12 mouse cellular contexts compared by ENCODE assay signal in the genomic region with DNA sequence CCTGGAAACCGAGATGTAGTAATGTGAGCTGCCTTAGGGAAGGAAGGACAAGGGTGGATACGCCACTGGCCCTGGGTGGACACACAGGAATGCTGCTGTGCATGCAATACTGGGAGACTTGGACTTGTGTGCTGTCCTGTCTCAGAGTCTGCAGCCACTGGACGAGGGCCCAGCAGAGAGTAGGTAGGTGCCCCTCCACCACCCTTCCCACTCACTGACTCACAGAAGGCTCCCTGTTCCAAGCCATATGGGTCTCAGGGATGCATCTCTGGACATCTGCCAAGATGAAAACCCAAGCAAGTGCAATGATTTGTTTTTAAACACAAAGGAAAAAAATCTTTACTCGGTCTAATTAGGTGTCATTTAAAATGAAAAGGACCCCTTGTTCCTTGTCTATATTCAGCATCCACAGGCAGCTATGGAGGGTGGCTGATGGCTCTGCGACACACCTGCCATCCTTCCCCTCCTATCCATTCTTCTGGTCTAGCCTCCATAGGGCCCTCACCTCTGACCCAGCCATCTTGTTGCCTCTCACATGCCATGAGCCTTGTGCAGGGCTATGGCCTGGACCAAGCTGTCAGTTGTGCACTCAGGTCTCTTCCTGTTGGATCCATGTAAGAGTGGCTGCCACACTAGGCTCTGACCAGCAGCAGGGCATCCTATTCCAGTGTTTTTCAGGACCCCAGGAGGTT. TPM values are rescaled to one million over a fixed set of nuclear protein-coding genes. Genes with fewer than 3 reads are reported as not detected.
DNase-seq lines count a peak whose midpoint lies in the region; ATAC-seq and TF ChIP-seq lines count a peak whose summit lies in the region.
"Had no signal": no experiment of that assay in that cellular context is flagged by ENCODE, and none has a peak within 500 bp of the region (broad histone marks: within the 10 kb centered on the region; RNA-seq: fewer than 3 reads in every experiment).

No protein-coding gene starts in this region.

- no peak for ATAC-seq in liver, embryonic 11.5 days (replicated peaks; ENCODE audit: low FRiP score)
- ATAC-seq: activated CD4-positive, CD25-positive, alpha-beta regulatory T cell, adult 4 months; midbrain, embryonic 16.5 days had no signal

- H3K27me3 ChIP-seq in liver, embryonic 11.5 days (replicated peaks; ENCODE audit: control insufficient read depth, insufficient read depth, low read length): peaks cover 19% of the 10 kb centered on the region

- intact Hi-C loops in gastrocnemius, adult 2 months (cut with DNase I): no loop called here
- intact Hi-C loops in gastrocnemius, postnatal 36 days (cut with DNase I): no loop called here

- no peaks in the 10 kb centered on the region for H3K9me3 ChIP-seq in liver, embryonic 11.5 days (ENCODE audit: control insufficient read depth, low read length)

- peak; percentile 12 for DNase-seq in gastrocnemius, adult 2 months
- no peak for DNase-seq in gastrocnemius, postnatal 36 days
- DNase-seq in testis, postnatal 10 days (ENCODE audit: low spot score): peak; percentile 35
- no peak for DNase-seq in testis, postnatal 14 days (ENCODE audit: low spot score)
- peak; percentile 46 for DNase-seq in layer of hippocampus, adult 9-10 months (ENCODE audit: low spot score)
- no peak for DNase-seq in spleen, postnatal 10 days (ENCODE audit: low spot score in 2 of 2)
- no peak for DNase-seq in liver, embryonic 11.5 days (ENCODE audit: low spot score)
- no peak for DNase-seq in c-Kit-positive CD71-positive TER-119-positive erythroid progenitor cells, embryonic 14.5 days (ENCODE audit: low spot score)
- DNase-seq: thymus, postnatal 36 days had no signal

- no peaks in the 10 kb centered on the region for H3K36me3 ChIP-seq in liver, embryonic 11.5 days (ENCODE audit: control insufficient read depth, insufficient read depth, low read length)

- H3K4me1 ChIP-seq in liver, embryonic 11.5 days (replicated peaks; ENCODE audit: control insufficient read depth, insufficient read depth, low read length): 0 out of 2 replicates have a peak, but pooled peaks cover 2% of the 10 kb centered on the region

- WGBS in liver, embryonic 11.5 days: 68% methylated on average over 5 of the region's 5 CpGs

- no peak overlapping the region for H3K4me2 ChIP-seq in liver, embryonic 11.5 days

- no peak overlapping the region for H3K9ac ChIP-seq in liver, embryonic 11.5 days (ENCODE audit: low read depth, low read length)

- H3K4me3 ChIP-seq in gastrocnemius, adult 2 months: no peak overlapping the region
- H3K4me3 ChIP-seq in liver, embryonic 11.5 days (ENCODE audit: low read depth, low read length): no peak overlapping the region

- TF ChIP-seq CTCF in gastrocnemius, adult 2 months (IDR thresholded peaks at IDR 0.05): no peak

- no peak overlapping the region for H3K27ac ChIP-seq in gastrocnemius, adult 2 months
- no peak overlapping the region for H3K27ac ChIP-seq in liver, embryonic 11.5 days (ENCODE audit: low read depth, low read length)

RNA-seq across cellular contexts. Expression of a gene that starts 59.2 kb away (rescaled TPM):
- total RNA-seq in gastrocnemius, adult 2 months (2021): under 1 TPM in 1 of 2 experiments, not detected in 1; 0.18 TPM
- total RNA-seq in gastrocnemius, postnatal 36 days (2021): under 1 TPM; 0.10 to 0.15 TPM
- 0.08 TPM in 1 of 2 replicates, not detected in the other for polyA plus RNA-seq in liver, embryonic 11.5 days (2014; fragmentation: Nextera tagmentation; extraction: Ambion mirVana)
- polyA plus RNA-seq: hindbrain, embryonic 11.5 days had no signal

Comparison
In these comparisons a context has a peak if more than half of its experiments do, and no peak if none do; other contexts are left out.
1. DNase-seq: peak in gastrocnemius, adult 2 months (single experiment), testis, postnatal 10 days (single experiment) and layer of hippocampus, adult 9-10 months (single experiment); none in gastrocnemius, postnatal 36 days (0 of 2), testis, postnatal 14 days (single experiment), spleen, postnatal 10 days (0 of 2), liver, embryonic 11.5 days (single experiment) and c-Kit-positive CD71-positive TER-119-positive erythroid progenitor cells, embryonic 14.5 days (single experiment).